Comparison of ENCODE assay signal across 11 mouse cellular contexts in genomic region chr1:156217941-156218340, GRCm38 (mm10). TPM values are rescaled to one million over a fixed set of nuclear protein-coding genes. Genes with fewer than 3 reads are reported as not detected.
DNase-seq lines count a peak whose midpoint lies in the region; ATAC-seq lines count a peak whose summit lies in the region.
"Had no signal": no experiment of that assay in that cellular context is flagged by ENCODE, and none has a peak within 500 bp of the region (broad histone marks: within the 10 kb centered on the region; RNA-seq: fewer than 3 reads in every experiment).

No protein-coding gene starts in this region.

- 22% methylated on average over 8 of the region's 8 CpGs for WGBS in heart, embryonic 12.5 days
- 87% methylated on average over 8 of the region's 8 CpGs for WGBS in midbrain, embryonic 10.5 days
- WGBS in midbrain, embryonic 16.5 days: 82% methylated on average over 8 of the region's 8 CpGs

- H3K27ac ChIP-seq in heart, embryonic 12.5 days (ENCODE audit: poor library complexity, severe bottlenecking): peak overlapping the region; percentile 87
- H3K27ac ChIP-seq in midbrain, embryonic 10.5 days (replicated peaks): peak overlapping the region; percentile 14; the same call in 1 of the 2 replicates
- H3K27ac ChIP-seq in midbrain, embryonic 16.5 days (ENCODE audit: low read length): no peak overlapping the region
- H3K27ac ChIP-seq: macrophage had no signal

- H3K4me1 ChIP-seq in heart, embryonic 12.5 days (replicated peaks): peaks cover 55% of the 10 kb centered on the region
- peaks cover 46% of the 10 kb centered on the region for H3K4me1 ChIP-seq in midbrain, embryonic 10.5 days
- H3K4me1 ChIP-seq in midbrain, embryonic 16.5 days (ENCODE audit: control insufficient read depth, insufficient read depth, low read length): peaks cover 2% of the 10 kb centered on the region; the same call in 1 of the 2 replicates

- H3K4me2 ChIP-seq in heart, embryonic 12.5 days: peak overlapping the region; percentile 14; the same call in 1 of the 2 replicates
- H3K4me2 ChIP-seq in midbrain, embryonic 16.5 days (ENCODE audit: low read length): no peak overlapping the region

- no peak for ATAC-seq in heart, embryonic 12.5 days (ENCODE audit: insufficient number of reproducible peaks, low FRiP score)
- ATAC-seq in midbrain, embryonic 16.5 days: no peak

- no peaks in the 10 kb centered on the region for H3K36me3 ChIP-seq in heart, embryonic 12.5 days
- H3K36me3 ChIP-seq in midbrain, embryonic 10.5 days: no peaks in the 10 kb centered on the region
- H3K36me3 ChIP-seq in midbrain, embryonic 16.5 days (ENCODE audit: control insufficient read depth, insufficient read depth, low read length): no peaks in the 10 kb centered on the region

- no peaks in the 10 kb centered on the region for H3K27me3 ChIP-seq in heart, embryonic 12.5 days (replicated peaks)
- H3K27me3 ChIP-seq in midbrain, embryonic 10.5 days (ENCODE audit: low read depth, poor library complexity, severe bottlenecking): no peaks in the 10 kb centered on the region
- no peaks in the 10 kb centered on the region for H3K27me3 ChIP-seq in midbrain, embryonic 16.5 days (ENCODE audit: control insufficient read depth, insufficient read depth, low read depth, low read length)
- H3K27me3 ChIP-seq: CH12.LX had no signal

- DNase-seq in heart, postnatal 14 days: no peak
- DNase-seq in midbrain, embryonic 10.5 days (ENCODE audit: low spot score): no peak
- peak; percentile 27 for DNase-seq in heart, postnatal 4 days
- peak; percentile 30 for DNase-seq in skeletal muscle tissue, adult 2 months (ENCODE audit: low read depth, low spot score)
- DNase-seq in urinary bladder, adult 2 months (ENCODE audit: low spot score): no peak
- DNase-seq: cerebellum, postnatal 36 days; kidney, adult 9 months had no signal

- H3K9me3 ChIP-seq in heart, embryonic 12.5 days (replicated peaks): no peaks in the 10 kb centered on the region
- no peaks in the 10 kb centered on the region for H3K9me3 ChIP-seq in midbrain, embryonic 10.5 days (replicated peaks)
- no peaks in the 10 kb centered on the region for H3K9me3 ChIP-seq in midbrain, embryonic 16.5 days (replicated peaks; ENCODE audit: control insufficient read depth, low read length, poor library complexity, severe bottlenecking)

- H3K4me3 ChIP-seq in heart, embryonic 12.5 days: no peak overlapping the region
- no peak overlapping the region for H3K4me3 ChIP-seq in midbrain, embryonic 10.5 days
- no peak overlapping the region for H3K4me3 ChIP-seq in midbrain, embryonic 16.5 days (ENCODE audit: low read depth, low read length)

- H3K9ac ChIP-seq in heart, embryonic 12.5 days: no peak overlapping the region
- no peak overlapping the region for H3K9ac ChIP-seq in midbrain, embryonic 16.5 days (ENCODE audit: low read depth, low read length)

- intact Hi-C loops in heart, postnatal 14 days (cut with DNase I): no loop called here

RNA-seq across cellular contexts. Expression of gene Fam163a, which starts 13.1 kb away (rescaled TPM):
- 3.0 and 3.6 TPM in 2 replicates for polyA plus RNA-seq in heart, embryonic 12.5 days (2016; fragmentation: Nextera tagmentation; extraction: Ambion mirVana)
- total RNA-seq in heart, postnatal 14 days (2021): under 1 TPM; 0.07 to 0.19 TPM
- 4.5 and 7.2 TPM in 2 replicates for polyA plus RNA-seq in midbrain, embryonic 10.5 days (2016; fragmentation: Nextera tagmentation; extraction: Ambion mirVana)
- polyA plus RNA-seq in midbrain, embryonic 16.5 days (2015; fragmentation: Nextera tagmentation; extraction: Ambion mirVana): 5.7 and 5.9 TPM in 2 replicates
- total RNA-seq in heart, postnatal 4 days (2021): under 1 TPM; 0.81 to 0.88 TPM
- 0.06 and 0.11 TPM in 2 replicates for polyA plus RNA-seq in urinary bladder, adult 2 months (2012; rRNA removed)
- total RNA-seq: CH12.LX had no signal
- polyA plus RNA-seq: macrophage had no signal

Comparison
In these comparisons a context has a peak if more than half of its experiments do, and no peak if none do; other contexts are left out.
1. DNase-seq: peak in heart, postnatal 4 days (single experiment) and skeletal muscle tissue, adult 2 months (single experiment); none in heart, postnatal 14 days (0 of 2), midbrain, embryonic 10.5 days (single experiment) and urinary bladder, adult 2 months (single experiment).